Mouse (Mus musculus) thymus, adult 2 months (tissue): ENCODE results near the gene Cfap69.

Experiments used
- CTCF ChIP-seq: fragments of 200-500 bp; IDR thresholded peaks from 2 replicates; pipeline ENCODE4 v1.5.1; 2012; ENCODE audit warnings: mild to moderate bottlenecking, control low read depth, low read length, moderate library complexity, borderline replicate concordance; ENCODE audit not compliant: control insufficient read depth, poor library complexity, insufficient read depth; ENCODE audit errors: extremely low read depth
- POLR2A ChIP-seq: fragments of 200-500 bp; IDR thresholded peaks from 2 replicates; pipeline ENCODE4 v1.6.1; 2012; ENCODE audit warnings: mild to moderate bottlenecking, low read length, control low read depth, moderate library complexity; ENCODE audit not compliant: control insufficient read depth, poor library complexity, insufficient read depth; ENCODE audit errors: extremely low read depth

DNA sequence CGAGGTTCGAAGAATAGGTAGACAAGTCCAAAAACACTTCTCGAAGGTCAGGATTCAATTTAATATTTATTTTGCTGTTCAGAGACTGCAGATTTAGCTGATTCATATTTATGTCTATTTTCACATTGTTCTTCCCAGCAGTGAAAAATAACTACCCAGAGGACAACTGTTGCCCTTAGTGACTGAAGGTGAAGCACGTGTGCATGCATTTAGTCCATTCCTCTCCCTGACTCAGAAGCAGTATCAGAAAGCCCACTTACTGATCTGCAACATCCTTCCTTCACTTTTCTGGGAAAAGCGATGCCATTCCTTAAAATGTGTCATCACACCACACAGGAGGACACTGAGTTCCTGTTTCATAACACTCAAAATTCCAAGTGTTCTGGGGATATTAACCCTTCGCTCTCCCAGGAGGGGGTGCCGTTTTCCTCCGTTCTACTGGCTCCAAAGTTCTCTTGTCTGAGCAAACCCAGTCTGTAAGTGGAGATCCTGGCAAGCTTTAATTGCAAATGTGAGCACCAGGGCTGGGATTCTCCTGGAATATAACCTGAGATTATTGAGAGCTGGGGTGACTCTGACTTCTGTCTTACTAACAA lies 25.0 kb upstream of the Cfap69 start:
- TF ChIP-seq CTCF (no peak), POLR2A (no peak)
